Mouse (Mus musculus) embryonic facial prominence, embryonic 11.5 days (tissue): ENCODE results near the gene Rpl36a-ps1. TPM values are rescaled to one million over a fixed set of nuclear protein-coding genes. Genes with fewer than 3 reads are reported as not detected.

Experiments used
- ATAC-seq: fragments of 200-750 bp; cut with Nextera tagmentation; replicated peaks from 2 replicates; pipeline ENCODE4 v1.8.0; 2017; ENCODE audit warnings: low read depth; ENCODE audit not compliant: insufficient number of reproducible peaks, low FRiP score, low TSS enrichment
- DNase-seq: peaks from one replicate; pipeline ENCODE4 v3.0.0-alpha.2; 2015; ENCODE audit warnings: low spot score
- H3K27ac ChIP-seq: fragments of 300-500 bp; sonication (generic); replicated peaks from 2 replicates; pipeline ENCODE4 v1.5.1; 2014; ENCODE audit warnings: mild to moderate bottlenecking, low read depth, low read length, control low read depth
- H3K27me3 ChIP-seq: fragments of 300-500 bp; sonication (generic); 2 replicates; pipeline ENCODE4 v1.6.1; 2014; ENCODE audit warnings: mild to moderate bottlenecking, low read length, moderate library complexity, mixed read lengths; ENCODE audit not compliant: control insufficient read depth, insufficient read depth
- H3K36me3 ChIP-seq: fragments of 300-500 bp; sonication (generic); replicated peaks from 2 replicates; pipeline ENCODE4 v1.6.1; 2014; ENCODE audit warnings: low read depth, mild to moderate bottlenecking, low read length, moderate library complexity, mixed read lengths; ENCODE audit not compliant: control insufficient read depth, insufficient read depth
- H3K4me1 ChIP-seq: fragments of 300-500 bp; sonication (generic); 2 replicates; pipeline ENCODE4 v1.6.1; 2014; ENCODE audit warnings: low read length, mixed read lengths; ENCODE audit not compliant: control insufficient read depth, insufficient read depth
- H3K4me2 ChIP-seq: fragments of 300-500 bp; sonication (generic); 2 replicates; pipeline ENCODE4 v1.6.1; 2014; ENCODE audit warnings: low read depth, mild to moderate bottlenecking, control low read depth, low read length, moderate library complexity
- H3K4me3 ChIP-seq: fragments of 300-500 bp; sonication (generic); 2 replicates; pipeline ENCODE4 v1.5.1; 2014; ENCODE audit warnings: low read depth, low read length, control low read depth
- H3K9ac ChIP-seq: fragments of 300-500 bp; sonication (generic); replicated peaks from 2 replicates; pipeline ENCODE4 v1.6.1; 2014; ENCODE audit warnings: mild to moderate bottlenecking, control low read depth, low read length
- H3K9me3 ChIP-seq: fragments of 300-500 bp; sonication (generic); replicated peaks from 2 replicates; pipeline ENCODE4 v1.6.1; 2016; ENCODE audit warnings: mild to moderate bottlenecking, low read length, inconsistent platforms, mixed read lengths; ENCODE audit not compliant: control insufficient read depth
- WGBS: fragments of 180-500 bp; shearing (Covaris S2); extraction: QIAGEN DNeasy Blood & Tissue Kit; methylation state at CpG from one replicate; pipeline ENCODE4 v1.1.7; 2014; 5-methylcytosine and 5-hydroxymethylcytosine counted together
- polyA plus RNA-seq: library from polyadenylated mRNA; unstranded; fragments of >200 nt; fragmentation: Nextera tagmentation; extraction: Ambion mirVana; gene quantifications from 2 replicates; pipeline ENCODE4 v1.2.1, GENCODE M21; 2014

Rpl36a-ps1 gene
- polyA plus RNA-seq, 1 experiment from 2014 or later = 2.5 TPM

DNA sequence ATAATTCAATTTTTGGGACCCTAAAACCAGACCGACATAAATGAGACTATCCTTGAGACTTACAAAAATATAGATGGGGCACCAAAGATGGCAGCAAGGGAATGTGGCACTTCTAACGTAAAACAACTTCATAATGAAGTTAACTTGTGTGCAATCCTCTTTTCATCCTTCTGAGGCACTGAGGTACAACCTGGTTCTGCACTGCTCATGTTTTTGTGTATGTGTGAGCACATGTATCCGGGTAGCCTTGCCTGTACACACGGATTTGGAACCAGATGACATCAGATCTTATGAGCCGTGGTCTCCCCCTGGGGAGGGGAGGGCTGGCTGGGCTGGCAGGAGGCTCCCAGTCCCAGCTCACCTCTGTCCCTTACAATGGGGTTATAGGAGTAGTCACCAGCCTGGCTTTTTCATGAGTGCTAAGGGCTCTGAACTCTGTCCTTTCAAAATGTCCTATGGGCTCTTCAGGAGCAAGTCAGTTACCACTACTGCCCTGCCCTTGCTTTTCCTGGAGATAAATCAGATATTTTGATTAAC, 37.3 kb upstream of the Rpl36a-ps1 start:
- DNase-seq (no peak), ATAC-seq (no peak)
- 92% methylated on average over 5 of the region's 5 CpGs for WGBS
- H3K36me3 ChIP-seq = no peaks in the 10 kb centered on the region; the same call in 1 of the 2 replicates
- H3K4me2 ChIP-seq = no peak overlapping the region
- no peaks in the 10 kb centered on the region for H3K4me1 ChIP-seq
- no peak overlapping the region for H3K27ac ChIP-seq
- H3K4me3 ChIP-seq = no peak overlapping the region
- no peak overlapping the region for H3K9ac ChIP-seq
- H3K9me3 ChIP-seq = no peaks in the 10 kb centered on the region
- H3K27me3 ChIP-seq = no peaks in the 10 kb centered on the region

GRCm38 (mm10) chr14:99029987-99030386, 35.9 kb upstream of the Rpl36a-ps1 start:
- Histone ChIP-seq H3K27ac (no peak overlapping the region), H3K9me3 (no peaks in the 10 kb centered on the region), H3K4me2 (no peak overlapping the region), H3K4me1 (no peaks in the 10 kb centered on the region), H3K4me3 (no peak overlapping the region), H3K9ac (no peak overlapping the region), H3K27me3 (no peaks in the 10 kb centered on the region), H3K36me3 (no peaks in the 10 kb centered on the region; the same call in 1 of the 2 replicates)
- WGBS = 88% methylated on average over 5 of the region's 5 CpGs
- 0 out of 2 replicates have a peak, but pooled peaks have one; percentile 14 for ATAC-seq
- DNase-seq = no peak

- Histone ChIP-seq H3K4me3 (no peak overlapping the region), H3K9me3 (no peaks in the 10 kb centered on the region), H3K27me3 (no peaks in the 10 kb centered on the region), H3K4me2 (peak overlapping the region; percentile 23; the same call in 1 of the 2 replicates), H3K27ac (no peak overlapping the region), H3K4me1 (no peaks in the 10 kb centered on the region), H3K36me3 (no peaks in the 10 kb centered on the region), H3K9ac (no peak overlapping the region)
- peak; percentile 47 for DNase-seq
- no peak for ATAC-seq
- WGBS = 52% methylated on average over 12 of the region's 12 CpGs
Measured at GRCm38 (mm10) chr14:99022346-99023086, 28.4 kb upstream of the Rpl36a-ps1 start.

DNA sequence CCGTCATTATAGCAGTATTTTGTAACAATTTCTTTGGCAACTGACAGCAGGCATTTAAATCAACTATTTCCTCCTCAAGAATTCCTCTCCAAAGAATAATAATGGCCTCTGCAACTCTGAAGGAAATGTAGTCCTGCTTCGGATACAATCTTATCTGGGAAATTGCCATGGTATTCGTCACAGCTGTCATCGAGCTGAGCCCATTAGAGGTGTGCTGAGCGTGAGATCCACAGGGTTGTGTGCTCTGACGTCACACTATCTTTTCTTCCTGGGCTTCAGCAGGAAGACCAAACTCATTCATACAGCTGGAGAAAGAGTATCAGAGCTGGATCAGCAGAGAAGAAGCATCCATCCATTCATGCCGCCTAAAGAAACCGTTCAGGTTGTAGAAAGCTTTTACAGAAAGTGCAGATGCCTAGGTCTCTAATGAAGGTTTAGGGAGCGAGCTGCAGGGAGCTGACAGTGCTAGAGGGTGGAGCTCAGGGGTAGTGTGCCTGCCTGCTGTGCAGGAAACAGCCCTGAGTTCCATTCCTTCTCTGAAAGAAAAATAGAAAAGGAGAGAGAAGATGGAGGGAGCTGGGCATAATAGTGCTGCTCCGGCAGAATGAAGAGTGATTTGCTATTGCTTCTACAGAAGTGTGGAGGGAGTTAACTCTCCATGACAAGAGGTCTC, 25.2 kb upstream of the Rpl36a-ps1 start:
- Histone ChIP-seq H3K36me3 (no peaks in the 10 kb centered on the region), H3K27me3 (no peaks in the 10 kb centered on the region), H3K4me1 (no peaks in the 10 kb centered on the region), H3K9me3 (no peaks in the 10 kb centered on the region), H3K4me2 (no peak overlapping the region), H3K4me3 (no peak overlapping the region), H3K27ac (no peak overlapping the region), H3K9ac (no peak overlapping the region)
- 59% methylated on average over 10 of the region's 10 CpGs for WGBS
- DNase-seq = no peak
- ATAC-seq = no peak

- Histone ChIP-seq H3K4me3 (no peak overlapping the region), H3K4me2 (no peak overlapping the region), H3K9ac (no peak overlapping the region), H3K4me1 (no peaks in the 10 kb centered on the region), H3K36me3 (no peaks in the 10 kb centered on the region), H3K27ac (no peak overlapping the region), H3K27me3 (no peaks in the 10 kb centered on the region), H3K9me3 (no peaks in the 10 kb centered on the region)
- DNase-seq (no peak), ATAC-seq (no peak)
- 87% methylated on average over 7 of the region's 7 CpGs for WGBS
Measured at GRCm38 (mm10) chr14:99018691-99019090, 24.6 kb upstream of the Rpl36a-ps1 start.

GRCm38 (mm10) chr14:99010920-99011313, 16.8 kb upstream of the Rpl36a-ps1 start:
- Histone ChIP-seq H3K4me1 (no peaks in the 10 kb centered on the region), H3K36me3 (no peaks in the 10 kb centered on the region), H3K27me3 (no peaks in the 10 kb centered on the region), H3K4me3 (no peak overlapping the region), H3K4me2 (no peak overlapping the region), H3K27ac (no peak overlapping the region), H3K9me3 (no peaks in the 10 kb centered on the region), H3K9ac (no peak overlapping the region)
- DNase-seq (no peak), ATAC-seq (no peak)
- WGBS = 57% methylated on average over 2 of the region's 2 CpGs

GRCm38 (mm10) chr14:99010224-99010919, 16.3 kb upstream of the Rpl36a-ps1 start:
- Histone ChIP-seq H3K27me3 (no peaks in the 10 kb centered on the region), H3K36me3 (no peaks in the 10 kb centered on the region), H3K9me3 (no peaks in the 10 kb centered on the region), H3K4me1 (no peaks in the 10 kb centered on the region), H3K4me3 (no peak overlapping the region), H3K9ac (no peak overlapping the region), H3K4me2 (no peak overlapping the region), H3K27ac (no peak overlapping the region)
- WGBS = 71% methylated on average over 8 of the region's 8 CpGs
- ATAC-seq = no peak
- DNase-seq = no peak
